Mouse (Mus musculus): Measurements from ENCODE around the gene Entpd2. TPM values are rescaled to one million over a fixed set of nuclear protein-coding genes. Genes with fewer than 3 reads are reported as not detected.
A peak's percentile ranks its signal among the peaks of the same experiment; 100 is the strongest.

Gene Entpd2
- polyA plus RNA-seq, 1 experiment from 2014 or later = 1.6 TPM

DNA sequence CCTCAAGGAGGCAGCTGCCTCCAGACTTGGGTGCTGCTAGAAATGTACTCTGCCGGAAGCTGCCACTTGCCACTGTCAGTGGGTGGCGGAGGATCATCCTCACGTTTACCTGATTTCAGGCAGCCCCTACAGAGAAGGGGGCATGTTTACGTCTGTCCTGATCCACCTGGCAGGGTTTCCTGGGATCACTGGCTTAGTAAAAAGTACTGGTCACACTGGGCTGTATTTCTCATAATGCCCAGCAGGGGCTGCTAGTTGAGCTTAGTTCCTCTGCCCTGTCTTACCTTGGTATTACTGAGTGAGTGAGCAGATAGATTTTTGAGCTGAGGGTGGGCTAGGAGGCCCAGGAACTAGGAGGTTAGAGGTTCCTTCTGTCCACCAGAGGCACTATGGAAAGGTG, 19.1 kb upstream of the Entpd2 start:
- no peak for ATAC-seq (ENCODE audit: low read depth)
- WGBS = 75% methylated on average over 4 of the region's 4 CpGs
- Histone ChIP-seq H3K27ac (ENCODE audit: low read depth, low read length) (no peak overlapping the region), H3K9ac (replicated peaks; ENCODE audit: low read depth, low read length) (no peak overlapping the region), H3K4me1 (ENCODE audit: control insufficient read depth, insufficient read depth, low read length) (peaks cover 8% of the 10 kb centered on the region; the same call in 1 of the 2 replicates), H3K27me3 (ENCODE audit: control insufficient read depth, insufficient read depth, low read length) (no peaks in the 10 kb centered on the region), H3K4me2 (ENCODE audit: low read depth, low read length) (no peak overlapping the region), H3K36me3 (ENCODE audit: control insufficient read depth, insufficient read depth, low read length) (no peaks in the 10 kb centered on the region), H3K9me3 (ENCODE audit: control insufficient read depth, low read length) (no peaks in the 10 kb centered on the region), H3K4me3 (ENCODE audit: low read depth, low read length) (no peak overlapping the region)

DNA sequence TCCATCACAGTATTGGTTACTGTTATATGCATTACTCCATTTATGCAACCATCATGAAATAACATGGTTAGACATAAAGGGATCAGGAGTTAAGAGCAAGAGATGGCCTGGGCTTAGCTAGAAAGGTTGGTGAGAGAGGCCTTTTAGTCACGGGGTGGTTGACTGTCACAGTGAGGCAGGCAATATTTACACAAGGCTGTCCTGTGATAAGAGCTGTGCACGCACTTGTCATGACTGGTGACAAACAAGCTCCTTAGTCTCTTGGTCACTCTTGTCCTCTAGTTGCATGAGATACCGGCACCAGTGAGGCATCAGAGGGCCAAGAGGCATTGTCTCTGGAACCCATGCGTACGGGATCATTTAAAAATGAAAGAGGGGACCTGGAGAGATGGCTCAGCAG, 11.2 kb upstream of the Entpd2 start:
- Histone ChIP-seq H3K4me3 (ENCODE audit: low read depth, low read length) (no peak overlapping the region), H3K9me3 (ENCODE audit: control insufficient read depth, low read length) (no peaks in the 10 kb centered on the region), H3K36me3 (ENCODE audit: control insufficient read depth, insufficient read depth, low read length) (no peaks in the 10 kb centered on the region), H3K4me2 (ENCODE audit: low read depth, low read length) (no peak overlapping the region), H3K9ac (replicated peaks; ENCODE audit: low read depth, low read length) (no peak overlapping the region), H3K4me1 (ENCODE audit: control insufficient read depth, insufficient read depth, low read length) (no peaks in the 10 kb centered on the region), H3K27me3 (ENCODE audit: control insufficient read depth, insufficient read depth, low read length) (no peaks in the 10 kb centered on the region), H3K27ac (ENCODE audit: low read depth, low read length) (no peak overlapping the region)
- ATAC-seq (ENCODE audit: low read depth) = no peak
- 82% methylated on average over 5 of the region's 5 CpGs for WGBS

DNA sequence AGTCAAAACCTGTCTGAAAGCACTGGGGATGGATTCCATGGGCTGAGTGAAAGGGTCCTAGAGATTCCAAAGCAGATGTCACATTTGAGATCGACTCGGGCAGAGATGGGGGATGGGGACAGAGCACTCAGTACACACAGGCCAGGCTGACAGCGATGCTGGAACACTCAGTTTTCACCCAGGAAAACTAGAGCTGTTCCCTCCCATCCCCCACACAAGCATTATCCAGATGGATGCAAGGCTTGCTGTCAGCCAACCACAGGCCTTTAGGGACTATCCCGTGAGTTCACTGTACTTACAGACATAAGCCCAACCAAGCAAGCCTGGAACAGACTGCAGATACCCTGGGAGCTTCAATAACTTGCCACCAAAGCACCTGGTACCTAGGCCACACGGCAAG, 4.4 kb upstream of the Entpd2 start:
- H3K9ac ChIP-seq (replicated peaks; ENCODE audit: low read depth, low read length) = no peak overlapping the region
- H3K9me3 ChIP-seq (ENCODE audit: control insufficient read depth, low read length) = no peaks in the 10 kb centered on the region
- WGBS = 68% methylated on average over 5 of the region's 5 CpGs
- no peak overlapping the region for H3K4me2 ChIP-seq (ENCODE audit: low read depth, low read length)
- H3K4me3 ChIP-seq (ENCODE audit: low read depth, low read length) = no peak overlapping the region
- no peak overlapping the region for H3K27ac ChIP-seq (ENCODE audit: low read depth, low read length)
- no peak for ATAC-seq (ENCODE audit: low read depth)
- peaks cover 14% of the 10 kb centered on the region for H3K27me3 ChIP-seq (ENCODE audit: control insufficient read depth, insufficient read depth, low read length)
- peaks cover 6% of the 10 kb centered on the region; the same call in 1 of the 2 replicates for H3K4me1 ChIP-seq (ENCODE audit: control insufficient read depth, insufficient read depth, low read length)
- H3K36me3 ChIP-seq (ENCODE audit: control insufficient read depth, insufficient read depth, low read length) = no peaks in the 10 kb centered on the region

DNA sequence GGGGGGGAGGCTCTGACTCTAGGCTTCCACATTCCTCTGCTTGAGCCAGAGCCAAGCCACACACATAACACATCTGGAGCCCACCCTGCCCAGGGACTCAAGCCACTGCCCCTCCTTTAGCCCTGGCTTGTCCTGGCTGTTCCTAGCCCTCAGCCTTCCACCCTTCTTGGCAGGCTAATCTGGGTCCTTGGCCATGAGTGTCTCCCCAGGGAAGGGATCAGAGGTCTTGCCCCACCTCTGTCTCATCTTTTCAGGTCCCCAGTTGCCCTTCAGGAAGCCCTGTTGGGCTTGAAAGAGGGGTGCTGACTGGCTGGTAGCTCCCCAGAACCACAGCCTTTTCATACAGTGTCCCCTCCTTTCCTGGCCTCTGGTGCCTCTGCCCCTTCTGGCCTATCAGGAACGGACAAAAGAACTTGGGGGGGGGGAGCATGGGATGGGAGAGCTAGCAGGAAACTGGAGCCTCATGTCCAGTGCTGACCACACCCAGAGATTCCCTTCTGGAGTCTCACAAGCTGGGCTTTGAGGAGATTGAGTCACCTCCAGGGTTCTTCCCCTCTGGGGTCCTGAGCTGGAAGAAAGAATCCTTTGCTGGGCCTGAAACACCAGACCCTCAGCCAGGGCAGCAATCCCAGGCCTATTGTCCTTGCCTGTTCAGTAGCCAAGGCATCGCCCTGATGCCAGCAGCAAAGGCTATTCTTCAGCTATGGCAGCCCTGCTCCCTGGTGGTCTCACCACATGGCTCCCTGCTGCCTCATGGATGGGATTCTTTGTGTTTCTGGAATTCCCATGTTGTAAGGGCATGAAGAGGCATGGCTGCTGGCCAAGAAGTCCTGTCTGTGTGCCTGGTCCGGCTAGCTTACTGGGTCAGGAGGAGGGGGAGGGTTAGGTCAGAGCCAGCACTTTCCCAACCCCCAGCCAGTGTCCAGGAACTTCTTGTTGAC, 1.1 kb upstream of the Entpd2 start:
- no peak overlapping the region for H3K4me3 ChIP-seq (ENCODE audit: low read depth, low read length)
- H3K9ac ChIP-seq (replicated peaks; ENCODE audit: low read depth, low read length) = no peak overlapping the region
- 32% methylated on average over 3 of the region's 3 CpGs for WGBS
- no peaks in the 10 kb centered on the region for H3K9me3 ChIP-seq (ENCODE audit: control insufficient read depth, low read length)
- 0 out of 2 replicates have a peak, but pooled peaks have one; percentile 31 for ATAC-seq (ENCODE audit: low read depth)
- H3K4me1 ChIP-seq (ENCODE audit: control insufficient read depth, insufficient read depth, low read length) = peaks cover 6% of the 10 kb centered on the region; the same call in 1 of the 2 replicates
- no peaks in the 10 kb centered on the region for H3K36me3 ChIP-seq (ENCODE audit: control insufficient read depth, insufficient read depth, low read length)
- no peak overlapping the region for H3K27ac ChIP-seq (ENCODE audit: low read depth, low read length)
- no peak overlapping the region for H3K4me2 ChIP-seq (ENCODE audit: low read depth, low read length)
- peaks cover 39% of the 10 kb centered on the region for H3K27me3 ChIP-seq (ENCODE audit: control insufficient read depth, insufficient read depth, low read length)

DNA sequence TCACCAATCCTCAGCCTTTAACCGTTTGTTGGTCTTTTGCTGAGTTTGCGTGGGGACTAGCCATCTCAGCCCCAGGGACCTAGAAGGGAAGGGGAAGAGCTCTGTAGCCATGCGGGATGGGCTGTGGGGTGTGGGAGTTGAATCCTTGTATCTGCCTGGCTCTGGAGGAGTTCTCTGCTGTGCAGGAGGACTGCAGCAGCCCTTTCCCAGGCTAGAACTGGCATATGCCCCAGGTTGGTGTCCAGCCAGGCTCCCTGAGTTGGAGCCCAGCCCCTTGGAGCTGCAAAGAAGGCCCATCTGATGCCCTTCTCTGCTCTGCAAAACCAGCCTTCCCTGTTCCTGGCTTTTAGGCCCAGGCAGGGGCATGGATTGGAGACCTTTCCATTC, 916 bp downstream of the Entpd2 start:
- no peak for ATAC-seq (ENCODE audit: low read depth)
- peak overlapping the region; percentile 47; the same call in 1 of the 2 replicates for H3K4me2 ChIP-seq (ENCODE audit: low read depth, low read length)
- H3K27ac ChIP-seq (ENCODE audit: low read depth, low read length) = no peak overlapping the region
- no peaks in the 10 kb centered on the region for H3K9me3 ChIP-seq (ENCODE audit: control insufficient read depth, low read length)
- H3K4me3 ChIP-seq (ENCODE audit: low read depth, low read length) = peak overlapping the region; percentile 26; the same call in 1 of the 2 replicates
- peaks cover 11% of the 10 kb centered on the region; the same call in 1 of the 2 replicates for H3K4me1 ChIP-seq (ENCODE audit: control insufficient read depth, insufficient read depth, low read length)
- 37% methylated on average over 3 of the region's 3 CpGs for WGBS
- H3K27me3 ChIP-seq (ENCODE audit: control insufficient read depth, insufficient read depth, low read length) = peaks cover 44% of the 10 kb centered on the region
- no peak overlapping the region for H3K9ac ChIP-seq (replicated peaks; ENCODE audit: low read depth, low read length)
- H3K36me3 ChIP-seq (ENCODE audit: control insufficient read depth, insufficient read depth, low read length) = no peaks in the 10 kb centered on the region

DNA sequence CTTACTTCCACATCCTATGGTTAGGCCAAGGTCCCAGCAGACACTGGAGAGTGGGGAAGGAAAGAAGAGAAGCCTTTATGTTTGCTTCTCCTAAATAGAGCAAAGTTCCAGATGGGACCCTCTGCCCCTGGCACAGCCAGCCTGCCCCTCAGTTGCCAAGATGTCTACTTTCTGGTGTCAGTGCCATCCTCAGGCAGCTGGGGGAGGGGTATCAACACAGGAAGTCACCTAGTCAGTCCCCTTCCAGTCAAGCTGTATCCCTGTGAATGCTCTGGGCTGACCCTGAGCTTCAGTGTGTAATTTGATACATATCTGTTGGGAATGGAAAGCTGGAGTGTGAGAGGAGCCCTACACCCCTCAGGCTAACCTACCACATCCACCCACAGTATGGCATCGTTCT, 1.3 kb downstream of the Entpd2 start:
- no peaks in the 10 kb centered on the region for H3K9me3 ChIP-seq (ENCODE audit: control insufficient read depth, low read length)
- no peaks in the 10 kb centered on the region for H3K36me3 ChIP-seq (ENCODE audit: control insufficient read depth, insufficient read depth, low read length)
- H3K4me3 ChIP-seq (ENCODE audit: low read depth, low read length) = no peak overlapping the region
- peaks cover 44% of the 10 kb centered on the region for H3K27me3 ChIP-seq (ENCODE audit: control insufficient read depth, insufficient read depth, low read length)
- peaks cover 11% of the 10 kb centered on the region; the same call in 1 of the 2 replicates for H3K4me1 ChIP-seq (ENCODE audit: control insufficient read depth, insufficient read depth, low read length)
- no peak overlapping the region for H3K4me2 ChIP-seq (ENCODE audit: low read depth, low read length)
- no peak overlapping the region for H3K9ac ChIP-seq (replicated peaks; ENCODE audit: low read depth, low read length)
- 60% methylated on average over 1 of the region's 1 CpGs for WGBS
- no peak overlapping the region for H3K27ac ChIP-seq (ENCODE audit: low read depth, low read length)
- no peak for ATAC-seq (ENCODE audit: low read depth)

DNA sequence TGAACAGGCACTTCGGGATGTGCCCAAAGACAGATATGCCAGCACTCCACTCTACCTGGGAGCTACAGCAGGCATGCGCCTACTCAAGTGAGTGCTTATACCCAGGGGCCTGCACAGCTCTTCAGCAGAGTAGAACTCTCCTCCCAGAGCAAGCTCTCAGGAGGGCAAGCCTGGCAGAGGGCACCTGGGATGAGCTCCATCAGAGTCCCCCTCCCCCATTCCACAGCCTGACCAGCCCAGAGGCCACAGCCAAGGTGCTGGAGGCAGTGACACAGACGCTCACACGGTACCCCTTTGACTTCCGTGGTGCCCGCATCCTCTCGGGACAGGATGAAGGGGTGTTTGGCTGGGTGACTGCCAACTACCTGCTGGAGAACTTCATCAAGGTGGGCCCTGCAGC, 2.4 kb downstream of the Entpd2 start:
- Histone ChIP-seq H3K27ac (ENCODE audit: low read depth, low read length) (no peak overlapping the region), H3K4me3 (ENCODE audit: low read depth, low read length) (no peak overlapping the region), H3K27me3 (ENCODE audit: control insufficient read depth, insufficient read depth, low read length) (peaks cover 44% of the 10 kb centered on the region), H3K36me3 (ENCODE audit: control insufficient read depth, insufficient read depth, low read length) (no peaks in the 10 kb centered on the region), H3K4me2 (ENCODE audit: low read depth, low read length) (no peak overlapping the region), H3K9ac (replicated peaks; ENCODE audit: low read depth, low read length) (no peak overlapping the region), H3K4me1 (ENCODE audit: control insufficient read depth, insufficient read depth, low read length) (peaks cover 11% of the 10 kb centered on the region; the same call in 1 of the 2 replicates), H3K9me3 (ENCODE audit: control insufficient read depth, low read length) (no peaks in the 10 kb centered on the region)
- no peak for ATAC-seq (ENCODE audit: low read depth)
- 88% methylated on average over 7 of the region's 7 CpGs for WGBS

DNA sequence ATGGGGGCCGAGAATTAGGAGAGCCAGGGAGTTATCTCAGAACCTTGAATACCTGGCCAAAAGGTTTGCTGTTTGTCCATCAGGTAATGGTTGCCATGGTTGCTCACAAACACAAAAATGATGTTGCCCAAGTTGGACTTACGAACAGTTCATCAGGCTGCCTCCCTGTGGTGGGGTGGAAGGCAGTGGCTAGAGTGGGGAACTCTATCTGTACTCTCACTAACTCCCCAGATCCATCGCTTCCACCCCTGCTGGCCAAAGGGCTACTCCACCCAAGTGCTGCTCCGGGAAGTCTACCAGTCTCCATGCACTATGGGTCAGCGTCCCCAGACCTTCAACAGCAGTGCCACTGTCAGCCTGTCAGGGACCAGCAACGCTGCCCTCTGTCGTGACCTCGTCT, 3.4 kb downstream of the Entpd2 start, which contains the start of gene Npdc1:
Npdc1 (plus strand) TSS at position 301 of the 400 bp plus-strand sequence.
- Histone ChIP-seq H3K9me3 (ENCODE audit: control insufficient read depth, low read length) (no peaks in the 10 kb centered on the region), H3K4me1 (ENCODE audit: control insufficient read depth, insufficient read depth, low read length) (peaks cover 14% of the 10 kb centered on the region), H3K27ac (ENCODE audit: low read depth, low read length) (no peak within 1 kb of the TSS), H3K4me2 (ENCODE audit: low read depth, low read length) (no peak within 1 kb of the TSS), H3K36me3 (ENCODE audit: control insufficient read depth, insufficient read depth, low read length) (no peaks in the 10 kb centered on the region), H3K4me3 (ENCODE audit: low read depth, low read length) (no peak within 1 kb of the TSS), H3K27me3 (ENCODE audit: control insufficient read depth, insufficient read depth, low read length) (peaks cover 44% of the 10 kb centered on the region), H3K9ac (replicated peaks; ENCODE audit: low read depth, low read length) (no peak within 1 kb of the TSS)
- 71% methylated on average over 8 of the region's 8 CpGs for WGBS
- ATAC-seq (ENCODE audit: low read depth) = no peak

DNA sequence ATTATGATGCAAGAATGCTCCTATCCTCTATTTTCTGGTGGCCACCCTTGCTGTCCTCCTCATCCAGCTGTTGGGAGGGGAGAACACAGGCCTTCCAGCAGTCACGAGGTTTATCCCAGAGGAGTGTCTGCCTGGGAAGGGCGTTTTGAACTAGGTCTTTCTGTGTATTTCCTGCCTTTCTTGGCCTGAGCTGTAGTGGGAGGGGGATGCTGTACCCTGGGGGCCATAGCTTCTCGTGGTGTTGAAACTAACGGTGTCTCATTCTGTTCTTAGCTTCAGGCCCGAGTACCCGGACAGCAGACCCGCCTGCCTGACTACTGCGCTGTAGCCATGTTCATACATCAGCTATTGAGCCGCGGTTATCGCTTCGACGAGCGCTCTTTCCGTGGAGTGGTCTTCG, 4.6 kb downstream of the Entpd2 start:
- no peaks in the 10 kb centered on the region for H3K36me3 ChIP-seq (ENCODE audit: control insufficient read depth, insufficient read depth, low read length)
- H3K4me2 ChIP-seq (ENCODE audit: low read depth, low read length) = peak overlapping the region; percentile 46
- H3K4me3 ChIP-seq (ENCODE audit: low read depth, low read length) = peak overlapping the region; percentile 9; the same call in 1 of the 2 replicates
- peaks cover 24% of the 10 kb centered on the region for H3K4me1 ChIP-seq (ENCODE audit: control insufficient read depth, insufficient read depth, low read length)
- no peak overlapping the region for H3K27ac ChIP-seq (ENCODE audit: low read depth, low read length)
- ATAC-seq (ENCODE audit: low read depth) = no peak
- H3K27me3 ChIP-seq (ENCODE audit: control insufficient read depth, insufficient read depth, low read length) = peaks cover 38% of the 10 kb centered on the region
- no peaks in the 10 kb centered on the region for H3K9me3 ChIP-seq (ENCODE audit: control insufficient read depth, low read length)
- 22% methylated on average over 16 of the region's 16 CpGs for WGBS
- H3K9ac ChIP-seq (replicated peaks; ENCODE audit: low read depth, low read length) = no peak overlapping the region
